Mouse (Mus musculus) intestine, embryonic 15.5 days (tissue): ENCODE data around the gene Zfyve28. TPM values are rescaled to one million over a fixed set of nuclear protein-coding genes. Genes with fewer than 3 reads are reported as not detected.

Experiments used
- ATAC-seq: fragments of 200-750 bp; cut with Nextera tagmentation; 2 replicates; pipeline ENCODE4 v1.8.0; 2017; ENCODE audit warnings: moderate TSS enrichment, moderate library complexity
- H3K27ac ChIP-seq: fragments of 300-500 bp; sonication (generic); 2 replicates; pipeline ENCODE4 v1.5.1; 2015; ENCODE audit warnings: mild to moderate bottlenecking, inconsistent platforms
- H3K27me3 ChIP-seq: fragments of 300-500 bp; sonication (generic); replicated peaks from 2 replicates; pipeline ENCODE4 v1.6.1; 2015; ENCODE audit warnings: inconsistent platforms
- H3K36me3 ChIP-seq: fragments of 300-500 bp; sonication (generic); 2 replicates; pipeline ENCODE4 v1.6.1; 2015; ENCODE audit warnings: inconsistent platforms
- H3K4me1 ChIP-seq: fragments of 300-500 bp; sonication (generic); replicated peaks from 2 replicates; pipeline ENCODE4 v1.6.1; 2015; ENCODE audit warnings: inconsistent platforms
- H3K4me2 ChIP-seq: fragments of 300-500 bp; sonication (generic); replicated peaks from 2 replicates; pipeline ENCODE4 v1.6.1; 2015; ENCODE audit warnings: mild to moderate bottlenecking, inconsistent platforms
- H3K4me3 ChIP-seq: fragments of 300-500 bp; sonication (generic); replicated peaks from 2 replicates; pipeline ENCODE4 v1.5.1; 2015; ENCODE audit warnings: inconsistent platforms
- H3K9ac ChIP-seq: fragments of 300-500 bp; sonication (generic); 2 replicates; pipeline ENCODE4 v1.6.1; 2015; ENCODE audit warnings: inconsistent platforms
- H3K9me3 ChIP-seq: fragments of 300-500 bp; sonication (generic); 2 replicates; pipeline ENCODE4 v1.6.1; 2016; ENCODE audit warnings: inconsistent platforms
- WGBS: fragments of 180-500 bp; shearing (Covaris S2); methylation state at CpG from one replicate; pipeline ENCODE4 v1.1.7; 2015; 5-methylcytosine and 5-hydroxymethylcytosine counted together
- polyA plus RNA-seq: library from polyadenylated mRNA; unstranded; fragments of >200 nt; fragmentation: Nextera tagmentation; extraction: Ambion mirVana; gene quantifications from 2 replicates; pipeline ENCODE4 v1.2.1, GENCODE M21; 2015

Gene Zfyve28
- polyA plus RNA-seq, 1 experiment from 2014 or later: 0.65 TPM

GRCm38 (mm10) chr5:34242224-34242963, 45.9 kb downstream of the Zfyve28 start:
- H3K4me2 ChIP-seq: peak overlapping the region; percentile 19; the same call in 1 of the 2 replicates
- no peak overlapping the region for H3K27ac ChIP-seq
- peak; percentile 53; the same call in 1 of the 2 replicates for ATAC-seq
- H3K4me1 ChIP-seq: no peaks in the 10 kb centered on the region; the same call in 1 of the 2 replicates
- no peak overlapping the region for H3K9ac ChIP-seq
- H3K9me3 ChIP-seq: no peaks in the 10 kb centered on the region
- 20% methylated on average over 15 of the region's 15 CpGs for WGBS
- no peaks in the 10 kb centered on the region for H3K36me3 ChIP-seq
- H3K27me3 ChIP-seq: no peaks in the 10 kb centered on the region
- no peak overlapping the region for H3K4me3 ChIP-seq

DNA sequence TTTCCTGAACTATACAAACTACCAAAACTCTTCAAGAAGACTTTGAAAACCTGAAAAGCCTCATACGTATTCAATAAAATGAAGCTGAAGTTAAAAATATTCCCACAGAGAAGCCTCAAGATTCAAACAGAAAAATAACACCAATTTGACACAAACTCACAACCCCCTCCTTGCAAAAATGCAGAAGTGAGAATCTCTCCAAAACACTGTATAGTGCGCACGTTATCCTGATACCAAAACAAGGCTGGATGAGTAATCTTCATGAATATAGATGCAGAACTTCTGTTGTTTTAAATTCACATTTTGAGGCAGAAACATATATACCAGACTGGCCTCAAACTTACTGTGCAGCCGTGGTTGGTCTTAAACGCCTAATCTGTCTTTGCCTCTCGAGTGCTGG, 49.8 kb downstream of the Zfyve28 start:
- 90% methylated on average over 6 of the region's 6 CpGs for WGBS
- Histone ChIP-seq H3K36me3 (no peaks in the 10 kb centered on the region), H3K4me3 (no peak overlapping the region), H3K9me3 (no peaks in the 10 kb centered on the region), H3K27me3 (no peaks in the 10 kb centered on the region), H3K9ac (no peak overlapping the region), H3K27ac (no peak overlapping the region), H3K4me2 (no peak overlapping the region), H3K4me1 (no peaks in the 10 kb centered on the region; the same call in 1 of the 2 replicates)
- no peak for ATAC-seq

- WGBS: 56% methylated on average over 10 of the region's 10 CpGs
- H3K4me2 ChIP-seq: no peak overlapping the region
- no peaks in the 10 kb centered on the region for H3K27me3 ChIP-seq
- no peak for ATAC-seq
- no peak overlapping the region for H3K27ac ChIP-seq
- H3K9ac ChIP-seq: no peak overlapping the region
- H3K4me1 ChIP-seq: no peaks in the 10 kb centered on the region
- H3K9me3 ChIP-seq: no peaks in the 10 kb centered on the region
- no peak overlapping the region for H3K4me3 ChIP-seq
- H3K36me3 ChIP-seq: no peaks in the 10 kb centered on the region
Measured at GRCm38 (mm10) chr5:34235898-34236420, 52.3 kb downstream of the Zfyve28 start.

DNA sequence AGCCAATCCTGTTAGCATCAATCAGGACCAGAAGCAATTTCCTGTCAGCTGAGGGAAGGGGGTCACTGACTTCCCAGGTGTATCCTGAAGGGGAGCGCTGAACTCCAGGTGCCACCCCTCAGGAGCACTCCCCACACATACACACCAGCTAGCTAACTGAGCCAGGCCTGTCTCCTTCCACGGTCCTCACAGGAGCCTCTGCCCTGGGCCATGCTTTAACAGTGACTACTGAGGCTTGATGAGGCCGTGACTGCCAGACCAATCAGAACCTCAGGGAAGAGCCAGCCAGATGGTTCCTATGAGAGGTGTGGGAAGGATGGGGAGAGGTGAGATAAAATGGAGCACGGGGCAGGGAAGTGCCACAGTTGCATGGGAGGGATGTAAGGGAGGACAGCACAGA, 53.2 kb downstream of the Zfyve28 start:
- no peak overlapping the region for H3K4me2 ChIP-seq
- no peaks in the 10 kb centered on the region for H3K9me3 ChIP-seq
- H3K9ac ChIP-seq: no peak overlapping the region
- H3K27ac ChIP-seq: no peak overlapping the region
- H3K4me1 ChIP-seq: no peaks in the 10 kb centered on the region
- H3K36me3 ChIP-seq: no peaks in the 10 kb centered on the region
- H3K4me3 ChIP-seq: no peak overlapping the region
- ATAC-seq: no peak
- WGBS: 70% methylated on average over 4 of the region's 4 CpGs
- no peaks in the 10 kb centered on the region for H3K27me3 ChIP-seq

- 84% methylated on average over 6 of the region's 6 CpGs for WGBS
- H3K9ac ChIP-seq: no peak overlapping the region
- no peaks in the 10 kb centered on the region for H3K4me1 ChIP-seq
- no peaks in the 10 kb centered on the region for H3K27me3 ChIP-seq
- ATAC-seq: no peak
- no peak overlapping the region for H3K4me3 ChIP-seq
- H3K36me3 ChIP-seq: no peaks in the 10 kb centered on the region
- H3K4me2 ChIP-seq: no peak overlapping the region
- H3K27ac ChIP-seq: no peak overlapping the region
- no peaks in the 10 kb centered on the region for H3K9me3 ChIP-seq
Measured at GRCm38 (mm10) chr5:34233221-34233515, 55.1 kb downstream of the Zfyve28 start.

GRCm38 (mm10) chr5:34232481-34233220, 55.6 kb downstream of the Zfyve28 start:
- H3K27ac ChIP-seq: no peak overlapping the region
- 63% methylated on average over 8 of the region's 8 CpGs for WGBS

DNA sequence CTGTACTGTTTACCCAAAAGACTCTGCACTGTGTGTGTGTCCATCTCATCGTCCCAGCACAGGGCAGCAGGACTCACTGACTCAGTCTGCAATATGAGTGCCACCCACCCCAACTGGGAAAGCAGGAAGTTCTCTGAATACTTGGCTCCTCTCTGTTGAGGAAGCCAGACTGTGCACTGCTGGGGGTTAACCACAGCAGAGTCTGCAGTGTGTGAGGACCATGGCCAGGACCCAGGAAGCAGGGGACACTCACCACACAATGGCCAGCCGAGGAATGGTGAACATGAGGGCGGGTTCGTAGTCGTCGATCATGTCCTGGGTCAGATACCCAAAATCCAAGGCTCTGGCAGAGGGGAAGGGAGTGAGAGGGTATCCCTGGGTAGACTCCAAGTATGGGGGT, 56.3 kb downstream of the Zfyve28 start:
- Histone ChIP-seq H3K4me3 (no peak overlapping the region), H3K4me2 (no peak overlapping the region), H3K27ac (no peak overlapping the region), H3K9me3 (no peaks in the 10 kb centered on the region), H3K4me1 (no peaks in the 10 kb centered on the region), H3K36me3 (no peaks in the 10 kb centered on the region), H3K27me3 (no peaks in the 10 kb centered on the region), H3K9ac (no peak overlapping the region)
- 79% methylated on average over 6 of the region's 6 CpGs for WGBS
- no peak for ATAC-seq

More at GRCm38 (mm10) chr5:34232481-34233220, 55.6 kb downstream of the Zfyve28 start:
- H3K4me1 ChIP-seq: no peaks in the 10 kb centered on the region
- ATAC-seq: no peak
- H3K4me2 ChIP-seq: no peak overlapping the region
- no peaks in the 10 kb centered on the region for H3K27me3 ChIP-seq
- H3K9me3 ChIP-seq: no peaks in the 10 kb centered on the region
- H3K36me3 ChIP-seq: no peaks in the 10 kb centered on the region
- no peak overlapping the region for H3K4me3 ChIP-seq
- H3K9ac ChIP-seq: no peak overlapping the region

GRCm38 (mm10) chr5:34230599-34231485, 57.4 kb downstream of the Zfyve28 start:
- Histone ChIP-seq H3K27ac (no peak overlapping the region), H3K9me3 (no peaks in the 10 kb centered on the region), H3K27me3 (no peaks in the 10 kb centered on the region), H3K4me3 (no peak overlapping the region), H3K9ac (no peak overlapping the region), H3K4me1 (no peaks in the 10 kb centered on the region), H3K36me3 (no peaks in the 10 kb centered on the region), H3K4me2 (no peak overlapping the region)
- 65% methylated on average over 9 of the region's 9 CpGs for WGBS
- no peak for ATAC-seq

DNA sequence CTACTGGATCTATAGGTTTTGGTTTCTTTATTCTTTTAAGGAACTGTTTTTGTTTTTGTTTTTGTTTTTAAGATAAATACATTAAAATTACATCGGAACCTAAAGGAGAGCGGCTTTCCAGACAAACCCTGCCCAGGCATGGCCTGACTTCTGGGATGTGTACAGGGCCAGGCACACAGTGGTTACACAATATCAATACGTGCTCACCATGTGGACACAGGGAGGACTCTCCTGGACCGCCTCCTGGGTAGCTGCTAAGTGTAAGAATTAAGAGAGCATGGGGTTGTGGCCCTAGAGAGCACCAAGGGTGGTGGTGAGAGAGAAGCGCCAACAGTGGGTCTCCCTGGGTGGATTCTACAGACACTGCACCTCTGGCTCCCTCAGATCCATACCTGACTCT, 58.7 kb downstream of the Zfyve28 start:
- no peak overlapping the region for H3K27ac ChIP-seq
- H3K27me3 ChIP-seq: no peaks in the 10 kb centered on the region
- no peaks in the 10 kb centered on the region for H3K4me1 ChIP-seq
- H3K36me3 ChIP-seq: no peaks in the 10 kb centered on the region
- no peaks in the 10 kb centered on the region for H3K9me3 ChIP-seq
- no peak overlapping the region for H3K4me3 ChIP-seq
- no peak overlapping the region for H3K4me2 ChIP-seq
- ATAC-seq: no peak
- no peak overlapping the region for H3K9ac ChIP-seq
- WGBS: 89% methylated on average over 5 of the region's 5 CpGs

DNA sequence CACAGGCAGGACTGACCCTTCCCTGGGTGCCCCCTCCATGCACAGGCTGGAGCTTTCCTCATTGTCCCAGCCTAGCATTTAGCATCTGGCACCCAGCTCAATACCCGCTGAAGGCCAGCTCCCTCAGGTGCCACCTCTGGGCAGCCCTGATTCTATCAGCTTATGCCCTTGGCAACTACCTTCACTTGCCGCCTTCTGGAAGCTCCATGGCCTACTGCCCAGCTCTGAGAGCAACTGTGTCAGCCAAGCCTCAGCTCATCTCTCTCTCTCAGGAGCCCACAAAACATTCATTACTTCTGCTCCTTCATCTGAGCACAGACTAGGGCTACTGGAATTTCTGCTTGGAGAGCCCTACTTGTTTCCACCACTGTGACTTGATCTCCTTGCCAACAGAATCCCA, 62.7 kb downstream of the Zfyve28 start:
- Histone ChIP-seq H3K27ac (no peak overlapping the region), H3K27me3 (no peaks in the 10 kb centered on the region), H3K4me2 (no peak overlapping the region), H3K36me3 (no peaks in the 10 kb centered on the region), H3K9ac (no peak overlapping the region), H3K4me1 (no peaks in the 10 kb centered on the region), H3K4me3 (no peak overlapping the region), H3K9me3 (no peaks in the 10 kb centered on the region)
- ATAC-seq: no peak
- WGBS: 91% methylated on average over 2 of the region's 2 CpGs

DNA sequence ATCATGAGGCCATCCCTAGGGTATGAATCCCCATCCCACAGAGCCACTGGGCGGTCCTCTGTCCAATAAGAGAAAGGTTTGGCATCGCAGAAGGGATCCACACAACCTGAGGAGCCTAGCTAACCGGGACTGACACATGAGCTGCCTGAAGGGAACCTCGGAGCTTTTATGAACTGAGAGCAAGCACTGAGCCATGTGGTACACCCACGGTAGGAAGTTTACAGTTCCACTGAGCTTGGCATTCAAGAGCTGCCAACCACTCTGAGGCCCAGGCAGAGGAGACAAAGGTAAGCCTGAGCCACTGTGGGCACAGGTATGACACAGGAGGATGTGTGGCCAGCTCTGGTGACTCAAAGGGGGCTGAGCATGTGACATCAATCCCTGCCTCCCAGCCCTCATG, 63.7 kb downstream of the Zfyve28 start:
- no peaks in the 10 kb centered on the region for H3K9me3 ChIP-seq
- no peak overlapping the region for H3K9ac ChIP-seq
- H3K36me3 ChIP-seq: no peaks in the 10 kb centered on the region
- no peaks in the 10 kb centered on the region for H3K27me3 ChIP-seq
- WGBS: 83% methylated on average over 5 of the region's 5 CpGs
- H3K27ac ChIP-seq: no peak overlapping the region
- no peak for ATAC-seq
- H3K4me1 ChIP-seq: no peaks in the 10 kb centered on the region
- no peak overlapping the region for H3K4me3 ChIP-seq
- H3K4me2 ChIP-seq: no peak overlapping the region

DNA sequence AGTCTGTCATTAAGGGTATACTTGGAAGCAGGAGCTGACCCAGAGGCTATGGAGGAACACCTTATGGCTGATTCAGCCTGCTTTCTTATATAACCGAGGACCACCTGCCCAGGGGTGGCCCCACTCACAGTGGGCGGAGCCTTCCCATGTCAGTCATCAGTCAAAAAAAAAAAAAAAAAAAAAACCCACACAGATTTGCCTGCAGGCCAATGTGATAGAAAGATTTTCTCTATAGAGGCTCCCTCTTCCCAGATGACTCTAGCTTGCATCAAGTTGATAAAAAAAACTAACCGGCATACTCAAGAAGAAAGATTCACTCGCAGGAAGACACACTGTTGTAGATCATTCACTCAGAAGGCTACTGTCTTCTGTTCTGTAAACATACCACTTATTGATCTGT, 68.2 kb downstream of the Zfyve28 start:
- no peaks in the 10 kb centered on the region for H3K36me3 ChIP-seq
- H3K27me3 ChIP-seq: no peaks in the 10 kb centered on the region
- H3K4me3 ChIP-seq: no peak overlapping the region
- 63% methylated on average over 4 of the region's 4 CpGs for WGBS
- H3K9me3 ChIP-seq: no peaks in the 10 kb centered on the region
- H3K9ac ChIP-seq: no peak overlapping the region
- no peak overlapping the region for H3K27ac ChIP-seq
- H3K4me2 ChIP-seq: no peak overlapping the region
- H3K4me1 ChIP-seq: 0 out of 2 replicates have a peak, but pooled peaks cover 6% of the 10 kb centered on the region
- ATAC-seq: no peak
